ENCODE assay signal across 22 mouse cellular contexts in genomic region chrX:161558511-161558910, GRCm38 (mm10).
"Had no signal": no experiment of that assay in that cellular context is flagged by ENCODE, and none has a peak within 500 bp of the region (broad histone marks: within the 10 kb centered on the region; RNA-seq: fewer than 3 reads in every experiment).

No protein-coding gene starts in this region.

- H3K4me3 ChIP-seq: layer of hippocampus, adult 2 months; limb, embryonic 10.5 days; limb, embryonic 13.5 days; liver, embryonic 12.5 days; liver, embryonic 15.5 days; lung, embryonic 15.5 days; midbrain, embryonic 12.5 days had no signal

- H3K27ac ChIP-seq: kidney, postnatal 0 days; layer of hippocampus, adult 2 months; limb, embryonic 10.5 days; limb, embryonic 13.5 days; liver, embryonic 12.5 days; liver, embryonic 15.5 days; lung, embryonic 15.5 days; midbrain, embryonic 12.5 days; stomach, postnatal 0 days had no signal

- H3K27me3 ChIP-seq: liver, embryonic 12.5 days; liver, embryonic 15.5 days had no signal

- H3K9me3 ChIP-seq: limb, embryonic 10.5 days; limb, embryonic 13.5 days; liver, embryonic 12.5 days; liver, embryonic 15.5 days; lung, embryonic 15.5 days; midbrain, embryonic 12.5 days had no signal

- H3K4me2 ChIP-seq: limb, embryonic 13.5 days; liver, embryonic 12.5 days; liver, embryonic 15.5 days; lung, embryonic 15.5 days; midbrain, embryonic 12.5 days had no signal

- H3K9ac ChIP-seq: limb, embryonic 13.5 days; liver, embryonic 12.5 days; liver, embryonic 15.5 days; lung, embryonic 15.5 days; midbrain, embryonic 12.5 days had no signal

- H3K4me1 ChIP-seq: limb, embryonic 10.5 days; limb, embryonic 13.5 days; liver, embryonic 12.5 days; liver, embryonic 15.5 days; lung, embryonic 15.5 days; midbrain, embryonic 12.5 days had no signal

- DNase-seq: kidney, adult 2 months; kidney, postnatal 25 days; layer of hippocampus, adult 9-11 months; liver; lung, adult 18-20 months; lung, postnatal 10 days; lung, postnatal 4 days; right cerebral cortex, adult 18-20 months; right cerebral cortex, postnatal 14 days; right cerebral cortex, postnatal 4 days; thymus, adult 2 months; thymus, postnatal 14 days had no signal

- ATAC-seq: intestine, postnatal 0 days; liver, embryonic 12.5 days had no signal

- H3K36me3 ChIP-seq: limb, embryonic 10.5 days; limb, embryonic 13.5 days; liver, embryonic 12.5 days; liver, embryonic 15.5 days; lung, embryonic 15.5 days; midbrain, embryonic 12.5 days had no signal
